Mouse (Mus musculus): ENCODE data around the gene Cd3d.
"Not testable (repeated sequence)": the region's sequence is repeated elsewhere in the genome, so short reads cannot be mapped to it uniquely, and the experiment has no call there.

The Cd3d gene

DNA sequence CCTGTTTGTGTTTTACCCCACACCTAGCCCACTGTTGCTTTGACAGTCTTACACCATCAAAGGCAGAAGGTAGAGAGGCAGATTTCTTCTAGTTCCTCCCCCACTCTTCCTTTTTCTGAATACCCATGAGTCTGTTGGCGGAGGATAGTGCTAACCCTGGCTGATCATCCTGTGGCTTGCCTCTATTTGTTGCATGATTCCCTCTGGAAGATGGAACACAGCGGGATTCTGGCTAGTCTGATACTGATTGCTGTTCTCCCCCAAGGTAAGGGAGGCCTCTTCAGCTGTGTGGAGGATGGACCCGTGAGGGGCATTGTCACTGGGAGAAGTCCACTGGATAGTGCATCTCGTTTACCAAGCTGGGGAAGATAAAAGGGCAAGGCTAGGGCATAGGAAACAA is at the start of gene Cd3d:
Cd3d (plus strand) TSS at position 111 of the 400 bp plus-strand sequence.
- no peak for DNase-seq

DNA sequence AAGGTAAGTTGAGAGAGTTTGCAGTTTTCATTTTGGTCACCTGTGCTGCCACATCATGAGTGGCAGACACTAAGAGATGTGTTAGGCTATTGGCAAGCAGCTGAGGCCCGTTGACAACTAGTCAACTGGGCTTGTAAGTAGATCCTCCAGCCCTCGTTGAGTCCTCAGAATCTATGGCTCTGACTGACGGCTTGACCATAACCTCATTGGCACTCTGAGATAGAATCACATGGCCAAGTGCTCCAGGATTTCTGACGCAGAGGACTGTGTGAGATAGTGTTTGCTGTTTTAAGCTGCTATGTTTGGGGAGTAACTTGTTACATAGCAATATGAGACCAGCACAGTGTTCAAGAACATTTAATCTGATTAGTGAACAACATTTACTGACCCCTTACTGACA is 39.8 kb upstream of the Cd3d start:
- no peak for DNase-seq

DNA sequence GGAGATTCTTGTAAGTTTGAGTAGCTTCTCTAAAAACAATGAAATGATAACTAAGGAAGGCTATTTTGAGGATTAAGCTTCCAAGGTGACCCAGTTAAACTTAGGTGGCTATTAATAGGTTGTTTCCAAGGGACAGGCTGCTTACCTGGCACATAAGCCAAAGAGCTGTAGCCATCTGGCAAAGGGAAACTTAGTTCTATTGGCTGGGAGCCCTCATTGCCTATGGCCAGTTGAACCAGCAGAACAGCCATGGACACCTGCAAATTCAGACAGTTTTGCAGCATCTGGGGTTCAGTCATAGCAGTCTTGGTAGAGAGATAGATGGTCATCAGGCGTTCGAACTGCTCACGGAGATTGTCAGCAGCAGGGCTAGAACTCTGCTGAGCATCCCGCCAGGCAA is 39.2 kb upstream of the Cd3d start:
- no peak for DNase-seq

DNA sequence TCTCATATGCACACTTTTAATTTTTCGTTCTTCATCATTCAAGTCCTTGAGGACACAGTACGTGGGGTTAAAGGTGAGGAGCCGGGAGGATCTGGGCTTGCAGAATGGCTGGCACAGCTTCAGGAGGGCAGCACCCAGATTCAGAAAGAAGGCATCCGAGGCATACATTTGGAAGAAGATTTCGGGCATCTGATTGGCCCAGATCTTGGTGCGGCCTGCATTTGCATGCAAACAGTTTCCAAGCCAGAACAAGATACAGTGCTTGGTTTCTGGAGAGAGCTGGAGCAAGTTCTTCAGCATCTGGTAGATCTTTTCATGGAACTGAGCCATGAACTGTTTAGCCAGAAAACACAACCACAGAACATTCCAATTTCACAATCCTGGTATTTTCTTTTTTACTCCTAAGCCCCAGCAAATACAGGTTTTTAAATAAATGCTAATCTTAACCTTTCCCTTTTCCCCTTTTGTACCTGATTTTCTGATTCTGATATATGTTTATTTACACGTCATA is 35.3 kb upstream of the Cd3d start:
- no peak for DNase-seq

DNA sequence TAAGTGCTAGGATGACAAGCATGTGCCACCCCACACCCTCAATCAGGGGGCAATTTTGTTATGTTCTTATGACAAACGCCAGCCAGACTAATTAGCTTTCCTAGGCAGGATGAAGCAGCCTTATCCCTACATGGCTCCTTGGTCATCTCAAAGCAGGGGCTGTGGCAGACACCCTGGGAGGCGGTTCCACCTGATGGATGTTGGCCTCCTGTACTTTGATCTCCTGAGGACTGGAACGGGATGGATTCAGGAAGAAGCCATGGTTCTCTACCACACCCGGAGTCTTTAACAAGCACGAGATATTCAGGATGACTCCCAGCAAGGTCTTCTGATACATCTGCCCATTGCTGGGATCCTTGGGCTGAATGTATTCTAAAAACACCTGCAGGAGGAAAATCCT is 33.8 kb upstream of the Cd3d start:
- DNase-seq: no peak

DNA sequence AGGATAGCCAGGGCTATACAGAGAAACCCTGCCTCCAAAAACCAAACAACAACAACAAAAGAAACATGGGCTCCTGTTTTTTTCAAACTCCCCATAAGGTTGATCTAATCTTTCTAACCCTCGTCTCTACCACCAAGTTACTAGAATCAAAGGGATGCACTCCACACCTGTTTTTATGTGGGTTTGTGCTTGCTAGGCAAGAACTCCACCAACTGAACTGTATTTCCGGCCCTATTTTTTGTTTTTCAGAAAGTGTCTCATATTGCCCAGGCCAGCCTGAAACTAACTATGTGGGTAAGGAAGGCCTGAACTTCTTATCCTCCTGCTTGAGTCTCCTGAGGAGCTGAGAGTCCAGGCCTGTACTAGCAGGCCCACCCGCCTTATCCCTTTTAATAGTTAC is 27.2 kb upstream of the Cd3d start:
- DNase-seq: no peak

DNA sequence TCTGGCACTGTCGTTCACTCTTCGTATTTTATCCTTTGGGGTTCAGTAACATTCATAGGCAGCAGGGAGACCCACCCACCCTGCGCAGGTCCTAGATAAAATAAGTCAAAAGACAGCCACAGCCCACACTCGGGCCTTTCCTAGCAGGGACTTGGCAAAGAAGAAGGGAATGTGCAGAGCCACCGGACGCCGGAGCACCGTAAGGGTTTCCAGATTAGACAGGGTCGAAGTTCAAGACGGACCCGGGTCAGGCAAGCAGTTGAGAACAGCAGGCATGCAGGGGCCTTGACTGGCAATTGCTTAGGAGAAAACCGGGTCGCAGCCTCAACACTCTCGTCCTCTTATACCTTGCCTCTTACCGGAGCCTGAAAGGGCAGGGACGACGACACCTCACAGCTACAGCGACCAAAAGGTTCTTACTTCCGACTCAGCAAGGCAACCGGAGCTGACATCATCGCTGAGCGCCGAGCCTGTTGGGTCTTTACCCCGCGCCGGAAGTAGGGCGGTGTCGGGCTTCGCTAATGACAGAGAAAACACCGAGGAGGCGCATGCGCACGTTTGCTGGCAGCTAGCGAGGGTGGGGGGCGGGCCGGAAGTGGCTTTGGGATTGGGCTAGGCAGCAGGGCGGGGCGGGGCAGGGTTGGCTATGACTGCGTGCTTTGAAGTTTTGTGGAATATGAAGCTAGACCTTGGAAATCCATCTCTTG is 16.3 kb upstream of the Cd3d start, which contains the start of gene Ube4a:
Ube4a (minus strand) TSS at position 475 of the 707 bp plus-strand sequence.
- peak; percentile 99 for DNase-seq

DNA sequence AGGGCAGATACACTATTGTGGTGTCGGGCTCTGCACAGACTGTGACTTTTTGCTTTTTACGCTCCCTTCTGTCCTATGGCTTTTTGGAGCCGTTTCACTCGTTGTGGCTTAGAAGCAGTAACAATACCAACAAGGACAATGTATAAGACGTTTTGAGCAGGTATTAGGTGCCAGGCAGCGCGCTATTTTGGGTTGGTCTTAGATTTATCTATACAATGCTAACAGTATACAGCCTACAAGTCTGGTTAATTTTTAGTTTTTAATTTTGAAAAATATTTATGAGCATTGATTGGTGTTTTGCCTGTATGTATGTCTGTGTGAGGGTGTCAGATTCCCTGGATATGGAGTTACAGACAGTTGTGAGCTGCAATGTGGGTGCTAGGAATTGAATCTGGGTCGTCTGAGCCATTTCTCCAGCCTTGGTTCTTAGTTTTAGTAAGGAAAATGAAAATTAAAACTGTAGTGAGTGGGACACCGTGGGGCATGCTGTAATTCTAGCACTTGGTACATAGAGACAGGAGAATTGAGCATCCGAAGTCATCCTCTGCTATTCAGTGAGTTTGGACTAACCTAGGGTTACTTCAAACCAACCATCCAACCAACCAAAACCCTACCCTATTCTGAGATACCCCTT is 15.6 kb upstream of the Cd3d start:
- no peak for DNase-seq

DNA sequence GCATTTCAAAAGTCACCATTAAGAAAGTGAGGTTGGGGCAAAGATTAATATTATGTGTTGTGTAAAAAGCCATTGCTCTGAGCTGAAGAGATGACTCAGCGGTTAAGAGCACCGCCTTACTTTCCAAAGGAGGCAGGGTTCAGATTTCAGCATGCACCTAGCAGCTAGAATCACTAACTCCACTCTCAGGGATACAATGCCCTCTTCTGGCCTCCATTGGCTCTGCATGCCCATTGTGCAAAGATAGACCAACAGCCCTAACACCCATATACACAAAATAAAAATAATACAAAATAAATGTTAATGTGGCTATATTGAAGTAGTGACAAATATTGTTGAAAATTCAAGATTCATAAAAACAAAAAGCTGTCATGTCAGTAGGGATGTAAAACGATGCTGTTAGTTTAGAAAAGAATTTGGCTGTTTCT is 14.8 kb upstream of the Cd3d start:
- peak; percentile 38 for DNase-seq

DNA sequence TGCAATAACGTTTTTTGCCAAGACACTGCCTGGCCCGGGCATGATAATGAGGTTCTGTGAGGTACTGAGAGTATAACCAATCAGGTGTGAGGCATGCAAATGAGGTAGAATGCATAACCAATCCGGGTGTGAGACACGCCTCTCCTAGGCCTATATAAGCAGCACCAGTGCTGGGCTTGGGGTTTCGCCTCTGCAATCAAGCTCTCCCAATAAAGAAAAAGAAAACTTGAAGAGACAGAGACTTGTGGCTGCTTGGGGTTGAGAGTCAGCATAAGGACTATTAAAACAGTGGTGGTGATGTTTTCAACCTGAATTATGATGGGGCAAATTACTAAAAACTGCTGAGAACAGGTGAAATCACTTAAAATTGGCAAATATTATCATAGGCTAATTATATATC is 13.8 kb upstream of the Cd3d start:
- not testable (repeated sequence) for DNase-seq

DNA sequence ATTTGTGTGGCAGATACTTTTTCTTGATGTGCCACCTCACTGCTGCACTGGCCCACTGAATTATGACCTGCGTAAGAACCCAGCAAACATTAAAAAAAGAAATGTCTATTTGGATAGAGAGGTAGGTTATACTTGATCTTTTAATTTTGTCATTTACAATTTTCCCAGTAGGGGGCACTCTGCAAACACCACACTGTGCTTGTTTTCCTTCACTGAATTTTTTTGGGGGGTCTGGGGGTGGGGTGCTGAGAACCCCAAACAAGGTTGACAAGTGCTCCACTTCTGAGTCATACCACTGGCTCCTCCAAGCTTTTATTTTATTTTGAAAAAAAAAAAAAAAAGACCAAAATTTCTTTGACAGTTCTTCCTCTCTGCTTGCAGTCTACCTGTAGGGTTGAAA is 12.1 kb upstream of the Cd3d start:
- DNase-seq: no peak

DNA sequence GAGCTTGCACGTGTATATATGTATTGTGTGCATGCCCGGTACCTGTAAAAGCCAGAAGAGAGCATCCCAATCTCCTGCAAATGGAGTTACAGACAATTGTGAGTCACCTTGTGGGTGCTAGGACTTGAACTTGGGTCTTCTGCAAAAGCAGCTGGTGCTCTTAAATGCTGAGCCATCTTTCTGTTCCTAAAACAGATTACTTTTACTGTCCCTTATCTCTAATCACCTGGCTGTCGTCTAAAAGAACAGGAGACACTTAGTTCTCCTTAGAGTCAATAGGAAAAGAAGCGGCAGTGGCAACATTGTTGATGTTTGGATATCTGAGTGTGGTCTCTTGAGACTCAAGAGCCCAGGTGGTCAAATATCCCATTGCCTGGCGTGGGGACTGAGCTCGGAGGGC is 3.8 kb upstream of the Cd3d start:
- DNase-seq: no peak

DNA sequence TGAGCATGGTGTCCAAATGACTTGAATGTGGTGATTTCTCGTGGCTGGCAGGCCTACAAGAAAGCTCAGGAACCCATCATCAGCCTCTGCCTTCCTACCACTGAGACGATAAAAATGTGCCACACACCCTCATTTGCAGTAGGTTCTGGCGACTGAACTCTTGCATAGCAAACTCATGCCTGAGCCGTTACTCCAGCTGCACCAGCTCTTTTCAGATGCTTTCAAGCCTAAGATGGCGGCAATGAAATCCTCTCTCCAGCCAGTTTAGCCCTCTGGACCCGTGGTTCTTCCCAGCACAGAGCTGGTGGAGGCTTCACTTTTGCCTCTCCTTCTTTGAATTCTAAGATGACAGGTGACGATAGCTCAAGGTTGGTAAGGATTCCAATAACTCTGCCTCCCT is 1.8 kb upstream of the Cd3d start:
- no peak for DNase-seq

DNA sequence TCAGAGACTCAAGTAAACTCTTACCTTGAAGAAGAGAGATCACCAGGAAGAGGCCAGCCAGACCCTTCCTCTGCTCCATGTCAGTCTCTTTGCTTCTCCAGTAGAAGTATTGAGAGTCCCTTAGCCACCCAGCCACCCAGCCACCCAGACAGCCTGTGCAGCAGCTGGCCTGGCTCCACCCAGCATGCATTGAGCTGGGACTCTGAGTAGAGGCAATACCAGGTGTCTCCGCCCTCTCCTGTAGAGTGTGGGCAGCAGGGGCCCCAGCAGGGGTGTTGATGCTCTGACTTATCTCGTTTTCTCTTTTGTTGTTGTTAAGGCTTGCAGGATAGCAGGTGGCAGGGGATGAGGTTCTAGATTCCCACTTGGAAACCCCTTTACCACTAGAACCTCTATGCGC is 1.3 kb upstream of the Cd3d start, which contains the start of gene Cd3g:
Cd3g (minus strand) TSS at position 190 of the 400 bp plus-strand sequence.
- no peak for DNase-seq

DNA sequence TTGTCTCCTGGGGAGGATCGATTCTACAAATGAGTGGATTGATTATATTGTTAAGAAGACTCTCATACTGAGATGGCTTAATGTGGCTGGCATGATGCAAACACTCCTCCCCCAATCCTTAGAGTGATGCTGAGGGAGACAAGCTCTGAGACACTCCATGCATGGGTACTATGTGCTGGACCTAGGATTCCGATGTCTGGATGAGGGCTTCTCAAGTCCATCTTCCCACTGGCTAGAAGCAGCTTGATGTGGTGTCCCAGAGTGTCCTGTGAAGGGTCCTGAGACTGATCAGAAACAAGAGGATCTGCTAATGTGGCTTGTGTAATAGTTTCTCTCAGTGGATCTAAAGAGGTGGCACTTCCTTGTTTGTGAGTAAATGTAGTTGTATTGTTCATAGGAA is 482 bp upstream of the Cd3d start:
- no peak for DNase-seq

DNA sequence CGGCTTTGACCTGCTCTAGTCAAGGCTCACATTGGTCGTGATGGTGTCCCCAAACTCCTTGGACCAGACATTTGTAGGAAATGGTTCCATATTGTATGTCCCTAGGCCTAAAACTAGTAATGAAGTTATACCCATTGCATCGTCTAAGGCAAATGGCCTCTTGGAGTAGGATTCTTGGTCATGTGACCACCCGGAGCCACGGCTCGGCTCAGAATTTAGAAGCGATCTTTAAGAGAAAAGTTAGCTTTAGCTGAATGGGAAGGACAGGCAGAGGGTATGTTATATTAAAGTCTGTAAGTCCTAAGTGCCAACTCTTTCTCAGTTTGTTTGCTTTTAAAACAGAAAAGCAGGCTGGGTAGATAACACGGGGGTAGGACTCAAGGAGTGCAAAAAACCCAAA is 495 bp downstream of the Cd3d start:
- no peak for DNase-seq

DNA sequence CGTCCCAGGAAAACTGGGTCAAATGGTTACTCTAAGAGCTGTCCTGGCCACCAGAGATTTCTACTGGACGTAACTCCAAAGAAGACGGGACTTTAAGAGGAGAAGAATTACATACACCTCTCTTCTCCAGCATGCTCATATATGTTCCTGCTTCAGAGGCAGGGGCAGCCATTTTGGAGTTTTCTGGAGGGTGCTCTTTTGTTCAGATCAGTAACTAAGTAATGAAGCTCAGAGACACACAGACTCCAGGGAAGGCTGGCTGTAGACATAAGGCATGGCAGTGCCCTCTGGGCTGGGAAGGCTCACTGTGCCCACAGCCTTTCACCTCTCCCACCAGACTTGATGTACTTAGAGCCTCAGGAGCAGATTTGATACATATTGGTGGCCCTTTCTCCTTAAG is 945 bp downstream of the Cd3d start:
- no peak for DNase-seq

DNA sequence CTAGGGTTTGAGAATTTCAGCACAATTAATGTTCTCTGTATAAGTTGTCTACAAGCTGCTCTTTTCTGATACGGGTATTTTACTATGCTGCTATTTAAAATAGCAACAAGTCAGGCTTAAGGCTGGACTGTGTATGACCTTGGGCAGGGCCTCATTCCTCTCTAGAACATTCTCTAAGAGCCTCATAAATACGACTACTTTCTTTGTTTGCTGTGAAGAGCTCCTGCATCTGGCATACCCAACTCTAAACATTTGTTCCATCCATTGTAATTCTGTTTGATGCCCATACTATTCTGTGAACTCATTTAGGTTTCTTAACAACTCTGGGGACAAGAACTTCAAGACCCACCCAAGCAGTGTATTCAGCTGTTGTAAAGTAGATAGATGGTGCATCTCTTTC is 1.4 kb downstream of the Cd3d start:
- DNase-seq: no peak

DNA sequence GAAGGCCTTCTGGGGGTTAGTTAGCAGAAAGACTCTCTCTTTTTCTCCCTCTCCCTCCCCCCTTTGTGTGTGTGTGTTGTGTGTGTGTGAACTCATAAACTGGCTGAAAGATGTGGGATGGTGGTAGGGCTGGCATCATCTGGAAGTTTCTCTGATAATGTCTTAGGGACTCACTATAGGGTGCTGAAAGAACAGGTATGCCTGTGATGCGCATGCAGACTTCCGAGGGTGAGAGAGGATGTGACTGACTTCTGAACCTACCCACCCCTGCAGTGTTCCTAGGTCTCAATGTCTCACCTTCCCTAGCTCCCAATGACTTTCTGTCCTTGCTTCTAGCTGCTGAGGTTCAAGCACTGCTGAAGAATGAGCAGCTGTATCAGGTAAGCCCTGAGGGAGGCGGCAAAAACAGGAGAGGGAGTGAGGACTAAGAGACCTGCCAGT is 4.2 kb downstream of the Cd3d start:
- no peak for DNase-seq

DNA sequence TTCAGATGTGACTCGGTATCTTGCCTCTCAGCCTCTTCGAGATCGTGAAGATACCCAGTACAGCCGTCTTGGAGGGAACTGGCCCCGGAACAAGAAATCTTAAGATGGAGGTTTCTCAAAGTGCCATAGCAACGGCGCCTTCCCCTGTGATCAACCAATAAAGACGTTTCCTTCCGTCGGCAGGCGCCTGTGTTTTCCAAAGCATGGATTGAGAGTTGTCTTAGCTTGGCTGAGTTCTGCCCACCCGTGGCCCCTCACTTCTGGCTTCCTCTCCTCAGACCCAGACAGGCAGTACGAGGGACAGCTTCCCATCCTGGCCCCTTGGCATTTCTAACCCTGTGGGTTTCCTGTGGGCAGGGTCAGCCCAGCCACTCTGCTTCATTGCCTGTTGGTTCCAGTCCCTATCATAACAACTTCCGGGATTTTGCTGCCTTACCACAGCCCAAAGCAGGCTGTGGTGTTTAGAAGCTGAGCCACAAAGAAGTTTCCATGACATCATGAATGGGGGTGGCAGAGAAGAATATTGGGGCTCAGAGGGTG is 4.7 kb downstream of the Cd3d start:
- DNase-seq: no peak

DNA sequence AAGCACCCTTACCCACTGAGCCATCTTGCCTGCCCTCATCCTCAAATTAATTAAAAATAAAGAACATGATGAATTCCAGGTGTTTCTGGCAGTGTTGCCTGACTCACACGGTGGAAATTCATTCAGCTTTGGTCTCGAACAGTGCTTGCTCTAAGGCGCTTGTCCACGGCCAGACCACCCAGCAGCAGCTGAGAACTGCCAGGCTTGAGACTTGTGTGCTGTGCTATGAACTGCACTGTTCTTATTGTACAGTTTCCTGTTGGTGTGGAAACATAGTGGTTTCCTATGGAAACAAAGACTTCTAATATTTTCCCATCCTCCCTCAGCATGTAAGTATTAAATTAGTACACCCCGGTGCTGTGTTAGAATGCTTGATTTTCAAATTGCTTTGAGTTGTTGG is 5.4 kb downstream of the Cd3d start:
- DNase-seq: no peak

DNA sequence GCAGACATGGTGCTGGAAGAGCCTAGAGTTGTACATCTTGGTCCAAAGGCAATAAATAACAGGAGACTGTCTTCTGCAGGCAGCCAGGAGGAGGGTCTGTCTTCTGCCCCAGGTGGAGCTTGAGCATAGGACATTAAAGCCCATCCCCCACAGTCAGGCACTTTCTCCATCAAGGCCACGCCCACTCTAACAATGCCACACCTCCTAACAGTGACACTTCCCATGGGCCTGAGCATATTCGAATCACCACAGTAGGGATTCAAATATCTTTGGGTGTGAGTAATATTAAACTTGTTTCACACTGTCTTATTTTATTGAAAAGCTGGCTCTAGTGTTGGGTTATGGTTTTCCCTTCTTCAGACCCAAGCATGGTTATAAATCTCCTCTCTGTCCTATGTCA is 10.2 kb downstream of the Cd3d start:
- no peak for DNase-seq

DNA sequence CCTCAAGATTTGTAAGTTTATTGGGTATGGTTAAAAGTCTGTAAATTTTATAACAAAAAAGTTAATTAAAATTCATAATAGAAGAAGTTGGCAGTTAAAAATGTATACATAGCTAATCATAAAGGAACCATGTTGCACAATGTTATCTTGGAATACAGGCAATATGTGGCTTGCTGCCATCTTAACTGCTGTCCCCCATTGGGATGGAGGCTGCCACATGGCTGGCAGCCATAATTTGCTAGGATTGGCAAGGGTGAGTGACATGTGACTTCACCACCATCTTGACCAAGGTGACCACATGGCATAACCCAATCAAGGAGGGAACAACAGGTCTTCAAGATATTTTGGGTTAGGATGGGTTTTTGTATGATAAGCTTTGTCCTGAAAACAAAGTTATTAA is 10.7 kb downstream of the Cd3d start:
- no peak for DNase-seq

DNA sequence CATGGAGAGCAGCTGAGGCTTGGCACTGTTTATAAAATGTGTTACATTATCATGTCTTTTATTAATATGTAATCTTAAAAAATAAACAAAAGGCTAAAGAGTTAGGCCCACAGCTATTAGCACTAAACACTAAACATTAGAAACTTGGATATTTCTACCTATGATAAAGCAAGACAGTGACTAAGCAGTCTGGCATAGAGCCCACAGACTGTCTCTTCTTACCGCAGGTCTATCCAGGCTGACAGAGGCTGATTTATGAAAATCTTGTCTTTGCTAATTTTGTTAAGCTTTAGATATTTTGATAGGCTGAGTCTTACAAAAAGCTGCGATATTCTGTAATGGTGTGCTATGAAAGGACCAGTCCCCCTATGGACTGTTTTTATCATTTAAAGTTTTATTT is 11.7 kb downstream of the Cd3d start:
- DNase-seq: no peak

All from right cerebral cortex, postnatal 4 days (tissue).